Mouse (Mus musculus) small intestine, adult 2 months (tissue): ENCODE data around the gene Gpr62. TPM values are rescaled to one million over a fixed set of nuclear protein-coding genes. Genes with fewer than 3 reads are reported as not detected.
"Not testable (repeated sequence)": the region's sequence is repeated elsewhere in the genome, so short reads cannot be mapped to it uniquely, and the experiment has no call there.

Experiments used
- H3K27ac ChIP-seq: fragments of 200-500 bp; 2 replicates; pipeline ENCODE4 v1.5.1; 2012; ENCODE audit warnings: low read depth, low read length, control low read depth, inconsistent platforms; ENCODE audit not compliant: insufficient read depth
- H3K27me3 ChIP-seq: fragments of 200-500 bp; 2 replicates; pipeline ENCODE4 v1.6.1; 2012; ENCODE audit warnings: mild to moderate bottlenecking, moderate library complexity, low read length, inconsistent platforms; ENCODE audit not compliant: control insufficient read depth, insufficient read depth
- H3K36me3 ChIP-seq: fragments of 200-500 bp; 2 replicates; pipeline ENCODE4 v1.6.1; 2012; ENCODE audit warnings: mild to moderate bottlenecking, low read length, control low read depth, inconsistent platforms; ENCODE audit not compliant: control insufficient read depth, insufficient read depth
- H3K4me1 ChIP-seq: fragments of 200-500 bp; 2 replicates; pipeline ENCODE4 v1.6.1; 2012; ENCODE audit warnings: low read length, inconsistent platforms, mixed read lengths; ENCODE audit not compliant: control insufficient read depth, insufficient read depth, insufficient read length
- H3K4me3 ChIP-seq: fragments of 200-500 bp; 2 replicates; pipeline ENCODE4 v1.5.1; 2012; ENCODE audit warnings: low read depth, mild to moderate bottlenecking, control low read depth, inconsistent platforms, low read length, moderate library complexity
- CTCF ChIP-seq: fragments of 200-500 bp; IDR thresholded peaks from 2 replicates; pipeline ENCODE4 v1.5.1; 2012; ENCODE audit warnings: low read depth, mild to moderate bottlenecking, control low read depth, inconsistent platforms, low read length, moderate library complexity, mixed read lengths; ENCODE audit not compliant: insufficient replicate concordance, insufficient read length; ENCODE audit errors: extremely low read depth
- POLR2A ChIP-seq: fragments of 200-500 bp; IDR thresholded peaks from 2 replicates; pipeline ENCODE4 v1.6.1; 2012; ENCODE audit warnings: low read depth, mild to moderate bottlenecking, control low read depth, inconsistent platforms, low read length, moderate library complexity
- WGBS: fragments of 180-500 bp; shearing (Covaris S2); methylation state at CpG from one replicate; pipeline ENCODE4 v1.1.7; 2018; 5-methylcytosine and 5-hydroxymethylcytosine counted together
- polyA plus RNA-seq: library from polyadenylated mRNA; depleted of rRNA; stranded (reverse); fragments of >200 nt; gene quantifications from 2 replicates; pipeline ENCODE4 v1.2.3, GENCODE M21; 2012

Gene Gpr62
- polyA plus RNA-seq, 1 experiment, result 0.39 TPM

DNA sequence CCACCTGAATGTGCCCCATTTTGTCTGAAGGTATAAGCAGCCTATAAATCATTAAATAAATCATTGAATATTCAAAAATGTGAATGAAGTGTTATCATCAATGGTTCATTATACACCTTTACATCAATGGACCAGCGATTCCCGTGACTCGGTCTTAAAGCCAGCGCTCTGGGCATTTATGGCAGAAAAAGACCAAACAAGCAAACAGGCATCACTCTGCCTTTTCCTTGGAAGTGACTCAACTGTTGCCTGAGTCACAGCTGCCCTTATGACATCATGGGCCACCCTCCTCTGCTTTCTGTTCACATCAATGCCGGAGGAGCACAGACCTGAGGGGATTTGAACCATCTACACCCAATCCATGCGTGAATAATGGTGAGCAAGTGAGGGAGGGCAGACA is 33.9 kb upstream of the Gpr62 start, which contains the start of gene Iqcf1:
TSS of gene Iqcf1 (plus strand) at position 301 of the 400 bp plus-strand sequence.
- Histone ChIP-seq H3K27me3 (no peaks in the 10 kb centered on the region), H3K36me3 (no peaks in the 10 kb centered on the region), H3K4me3 (no peak within 1 kb of the TSS), H3K4me1 (no peaks in the 10 kb centered on the region), H3K27ac (no peak within 1 kb of the TSS)
- WGBS, result 92% methylated on average over 6 of the region's 6 CpGs
- TF ChIP-seq POLR2A (no peak), CTCF (no peak)

GRCm38 (mm10) chr9:106487602-106488001 is 21.9 kb upstream of the Gpr62 start:
- 89% methylated on average over 6 of the region's 6 CpGs for WGBS
- H3K36me3 ChIP-seq, result peaks cover 30% of the 10 kb centered on the region
- H3K27me3 ChIP-seq, H3K4me1 ChIP-seq, H3K27ac ChIP-seq, H3K4me3 ChIP-seq: not testable (repeated sequence)

- no peak for TF ChIP-seq POLR2A
- TF ChIP-seq CTCF, result no peak
- no peaks in the 10 kb centered on the region for H3K4me1 ChIP-seq
Measured at GRCm38 (mm10) chr9:106485076-106485475, 19.3 kb upstream of the Gpr62 start.

GRCm38 (mm10) chr9:106483606-106484005 is 17.9 kb upstream of the Gpr62 start:
- TF ChIP-seq POLR2A, result no peak
- no peak for TF ChIP-seq CTCF
- no peaks in the 10 kb centered on the region for H3K4me1 ChIP-seq
- H3K4me3 ChIP-seq, result no peak overlapping the region
- 92% methylated on average over 17 of the region's 17 CpGs for WGBS
- peaks cover 38% of the 10 kb centered on the region for H3K36me3 ChIP-seq
- H3K27me3 ChIP-seq, result no peaks in the 10 kb centered on the region
- H3K27ac ChIP-seq, result no peak overlapping the region

More at GRCm38 (mm10) chr9:106485076-106485475, 19.3 kb upstream of the Gpr62 start:
- peaks cover 38% of the 10 kb centered on the region for H3K36me3 ChIP-seq
- H3K4me3 ChIP-seq, result no peak overlapping the region
- H3K27me3 ChIP-seq, result no peaks in the 10 kb centered on the region
- WGBS, result 91% methylated on average over 10 of the region's 10 CpGs
- H3K27ac ChIP-seq, result no peak overlapping the region

DNA sequence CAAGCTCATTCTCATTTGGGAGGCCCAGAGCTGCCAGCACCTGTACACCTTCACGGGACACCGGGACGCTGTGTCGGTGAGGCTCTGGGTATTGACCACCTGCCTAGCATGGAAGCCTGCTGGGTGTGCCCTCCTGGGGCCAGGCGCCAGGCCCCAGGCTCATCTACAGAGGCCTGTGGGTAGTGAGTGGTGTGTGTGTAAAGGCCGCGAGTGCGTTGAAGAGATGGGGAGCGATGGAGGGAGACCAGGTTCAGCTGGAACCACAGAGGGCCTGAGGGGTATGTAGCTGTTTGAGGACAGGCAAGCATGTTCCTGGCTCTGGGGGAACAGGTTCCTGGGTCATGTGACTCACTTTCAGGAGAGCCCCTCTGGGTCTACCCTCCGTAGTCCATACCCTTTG is 17.4 kb upstream of the Gpr62 start:
- TF ChIP-seq POLR2A, result no peak
- no peak for TF ChIP-seq CTCF
- peaks cover 38% of the 10 kb centered on the region for H3K36me3 ChIP-seq
- no peaks in the 10 kb centered on the region for H3K27me3 ChIP-seq
- 94% methylated on average over 10 of the region's 10 CpGs for WGBS
- peaks cover under 1% of the 10 kb centered on the region; the same call in 1 of the 2 replicates for H3K4me1 ChIP-seq
- no peak overlapping the region for H3K27ac ChIP-seq
- no peak overlapping the region for H3K4me3 ChIP-seq

GRCm38 (mm10) chr9:106482578-106483115 is 16.9 kb upstream of the Gpr62 start:
- WGBS, result 88% methylated on average over 17 of the region's 17 CpGs
- Histone ChIP-seq H3K27ac (no peak overlapping the region), H3K36me3 (peaks cover 38% of the 10 kb centered on the region), H3K4me3 (no peak overlapping the region), H3K27me3 (no peaks in the 10 kb centered on the region), H3K4me1 (peaks cover 5% of the 10 kb centered on the region; the same call in 1 of the 2 replicates)
- TF ChIP-seq POLR2A, result no peak
- TF ChIP-seq CTCF, result no peak

DNA sequence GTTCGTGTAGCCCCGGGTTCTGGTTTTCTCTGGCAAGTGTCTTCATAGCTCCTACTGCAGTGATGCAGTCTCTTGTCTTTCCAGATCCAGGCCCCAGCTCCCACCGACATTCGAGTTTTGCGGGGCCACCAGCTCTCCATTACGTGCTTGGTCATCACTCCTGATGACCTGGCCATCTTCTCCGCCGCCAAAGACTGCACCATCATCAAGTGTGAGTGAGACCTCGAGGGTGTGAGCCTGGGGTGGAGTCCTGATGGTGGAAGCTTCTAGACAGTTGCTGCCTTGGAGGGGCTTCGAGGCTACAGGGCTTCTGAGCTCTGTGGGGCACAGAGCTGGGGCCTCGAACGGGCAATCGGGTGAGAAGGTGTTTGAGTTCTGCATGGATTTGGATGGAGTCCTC is 15.9 kb upstream of the Gpr62 start:
- Histone ChIP-seq H3K4me3 (no peak overlapping the region), H3K4me1 (peaks cover 5% of the 10 kb centered on the region; the same call in 1 of the 2 replicates), H3K27me3 (no peaks in the 10 kb centered on the region), H3K36me3 (peaks cover 38% of the 10 kb centered on the region), H3K27ac (no peak overlapping the region)
- 94% methylated on average over 13 of the region's 13 CpGs for WGBS
- TF ChIP-seq CTCF, result no peak
- TF ChIP-seq POLR2A, result no peak

DNA sequence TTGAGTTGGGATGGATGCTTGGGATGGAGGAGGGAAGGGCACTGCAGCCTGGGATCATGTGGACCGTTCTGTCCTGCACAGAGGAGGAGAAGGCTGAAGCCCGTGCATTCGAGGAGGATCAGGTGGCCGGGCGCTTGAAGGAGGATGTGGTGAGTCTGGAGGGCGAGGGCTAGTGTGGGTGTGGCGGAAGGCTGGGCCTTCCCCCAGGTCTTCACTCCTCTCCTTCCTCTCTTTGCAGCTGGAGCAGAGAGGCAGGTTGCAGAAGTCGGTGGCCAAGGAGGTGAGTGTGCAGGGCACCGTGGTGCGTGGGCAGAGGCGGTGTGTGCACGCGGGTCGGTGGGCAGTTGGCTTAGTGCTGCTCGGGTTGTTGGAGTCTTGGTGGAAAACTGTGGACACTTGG is 15.3 kb upstream of the Gpr62 start:
- no peak overlapping the region for H3K4me3 ChIP-seq
- TF ChIP-seq CTCF (no peak), POLR2A (no peak)
- no peaks in the 10 kb centered on the region for H3K27me3 ChIP-seq
- H3K27ac ChIP-seq, result no peak overlapping the region
- H3K36me3 ChIP-seq, result peaks cover 35% of the 10 kb centered on the region
- peaks cover 11% of the 10 kb centered on the region; the same call in 1 of the 2 replicates for H3K4me1 ChIP-seq
- WGBS, result 76% methylated on average over 15 of the region's 15 CpGs
